Mouse (Mus musculus): ENCODE results near the gene Ncoa7.

- no peak for TF ChIP-seq POLR2A (IDR thresholded peaks at IDR 0.05; ENCODE audit: borderline replicate concordance, control insufficient read depth, low read depth, low read length)
- no peak for TF ChIP-seq CTCF (IDR thresholded peaks at IDR 0.05; ENCODE audit: control insufficient read depth, insufficient read depth, low read length)
Measured at GRCm38 (mm10) chr10:30686862-30687261, 116.3 kb downstream of the Ncoa7 start.

Data from bone marrow, adult 2 months (tissue).